Mouse (Mus musculus) MEL (cell line): ENCODE results near the gene Serpinf2. TPM values are rescaled to one million over a fixed set of nuclear protein-coding genes. Genes with fewer than 3 reads are reported as not detected.
A peak's percentile ranks its signal among the peaks of the same experiment; 100 is the strongest.
"Not testable (repeated sequence)": the region's sequence is repeated elsewhere in the genome, so short reads cannot be mapped to it uniquely, and the experiment has no call there.

Experiments
- DNase-seq: peaks from one replicate; pipeline ENCODE4 v3.0.0; 2011; ENCODE audit warnings: low read depth, low spot score
- H3K27ac ChIP-seq: 2 replicates; pipeline ENCODE4 v1.5.1; 2012; ENCODE audit warnings: low read depth, mild to moderate bottlenecking, control low read depth, low read length, moderate library complexity; ENCODE audit not compliant: control insufficient read depth
- H3K27me3 ChIP-seq, 2 experiments: fragments of 150-350 bp in 1 of 2; sonication (generic) in 1 of 2; 2 replicates each; pipeline ENCODE4 v1.6.1; 2012; ENCODE audit warnings: low read length in 2 of 2, mild to moderate bottlenecking in 2 of 2, improper control_type of control experiment in 1 of 2, moderate library complexity in 1 of 2; ENCODE audit not compliant: insufficient read depth in 2 of 2, control insufficient read depth in 1 of 2
- H3K36me3 ChIP-seq, 2 experiments: 2 replicates each; pipeline ENCODE4 v1.6.1; 2012 to 2014; ENCODE audit warnings: low read length in 2 of 2, improper control_type of control experiment in 1 of 2, inconsistent platforms in 1 of 2, mild to moderate bottlenecking in 1 of 2; ENCODE audit not compliant: insufficient read depth in 2 of 2, control insufficient read depth in 1 of 2
- H3K4me1 ChIP-seq, 2 experiments: fragments of 150-350 bp in 1 of 2; sonication (generic) in 1 of 2; 2 replicates each; pipeline ENCODE4 v1.6.1; 2012; ENCODE audit warnings: low read length in 2 of 2, improper control_type of control experiment in 1 of 2, mild to moderate bottlenecking in 1 of 2; ENCODE audit not compliant: insufficient read depth in 2 of 2, control insufficient read depth in 1 of 2
- H3K4me3 ChIP-seq, 2 experiments: fragments of 150-350 bp in 1 of 2; sonication (generic) in 1 of 2; 2 replicates each; pipeline ENCODE4 v1.5.1; 2012; ENCODE audit warnings: low read depth in 2 of 2, low read length in 2 of 2, mild to moderate bottlenecking in 2 of 2, moderate library complexity in 2 of 2, control low read depth in 1 of 2, improper control_type of control experiment in 1 of 2; ENCODE audit not compliant: control insufficient read depth in 1 of 2, insufficient read depth in 1 of 2
- H3K79me2 ChIP-seq: 2 replicates; pipeline ENCODE4 v1.6.1; 2012; ENCODE audit warnings: mild to moderate bottlenecking, low read length, moderate library complexity; ENCODE audit not compliant: control insufficient read depth, poor library complexity, insufficient read depth
- H3K9ac ChIP-seq: 2 replicates; pipeline ENCODE4 v1.6.1; 2012; ENCODE audit warnings: low read depth, mild to moderate bottlenecking, control low read depth, low read length, moderate library complexity; ENCODE audit not compliant: control insufficient read depth, poor library complexity, severe bottlenecking
- H3K9me3 ChIP-seq: fragments of 150-350 bp; sonication (generic); replicated peaks from 2 replicates; pipeline ENCODE4 v1.6.1; 2012; ENCODE audit warnings: mild to moderate bottlenecking, low read length, improper control_type of control experiment, moderate library complexity; ENCODE audit not compliant: insufficient read depth
- BHLHE40 ChIP-seq: IDR thresholded peaks from 2 replicates; pipeline ENCODE4 v1.6.1; 2012; ENCODE audit warnings: low read depth, mild to moderate bottlenecking, inconsistent platforms, low read length, improper control_type of control experiment, borderline replicate concordance
- CTCF ChIP-seq, 3 experiments: IDR thresholded peaks in 2 of 3; conservative IDR thresholded peaks in 1 of 3; 2 replicates each; pipeline ENCODE4 v1.5.1; 2011 to 2012; ENCODE audit warnings: low read length in 3 of 3, low read depth in 2 of 3, mild to moderate bottlenecking in 2 of 3, improper control_type of control experiment in 1 of 3, inconsistent platforms in 1 of 3, mixed read lengths in 1 of 3, moderate library complexity in 1 of 3; ENCODE audit not compliant: control insufficient read depth in 1 of 3, insufficient read depth in 1 of 3, poor library complexity in 1 of 3, severe bottlenecking in 1 of 3
- E2F4 ChIP-seq: IDR thresholded peaks from 2 replicates; pipeline ENCODE4 v1.6.1; 2011; ENCODE audit warnings: low read depth, low read length, improper control_type of control experiment, borderline replicate concordance
- ELF1 ChIP-seq: IDR thresholded peaks from 2 replicates; pipeline ENCODE4 v1.6.1; 2014; ENCODE audit warnings: low read depth, mild to moderate bottlenecking, inconsistent platforms, low read length, improper control_type of control experiment, moderate library complexity
- EP300 ChIP-seq, 2 experiments: IDR thresholded peaks; 2 replicates each; pipeline ENCODE4 v1.6.1; 2011; ENCODE audit warnings: improper control_type of control experiment in 2 of 2, low read length in 2 of 2, low read depth in 1 of 2, mild to moderate bottlenecking in 1 of 2
- ETS1 ChIP-seq: IDR thresholded peaks from 2 replicates; pipeline ENCODE4 v1.6.1; 2012; ENCODE audit warnings: low read depth, mild to moderate bottlenecking, inconsistent platforms, low read length, improper control_type of control experiment, moderate library complexity
- GATA1 ChIP-seq: IDR thresholded peaks from 2 replicates; pipeline ENCODE4 v1.6.1; 2011; ENCODE audit warnings: low read depth, low read length, improper control_type of control experiment
- HCFC1 ChIP-seq: IDR thresholded peaks from 2 replicates; pipeline ENCODE4 v1.6.1; 2012; ENCODE audit warnings: low read depth, mild to moderate bottlenecking, inconsistent platforms, low read length, improper control_type of control experiment, moderate library complexity
- MAX ChIP-seq: IDR thresholded peaks from 2 replicates; pipeline ENCODE4 v1.6.1; 2011; ENCODE audit warnings: low read length, improper control_type of control experiment
- MAZ ChIP-seq: IDR thresholded peaks from 2 replicates; pipeline ENCODE4 v1.6.1; 2012; ENCODE audit warnings: low read depth, mild to moderate bottlenecking, inconsistent platforms, low read length, improper control_type of control experiment
- MXI1 ChIP-seq: IDR thresholded peaks from 2 replicates; pipeline ENCODE4 v1.6.1; 2011; ENCODE audit warnings: mild to moderate bottlenecking, low read depth, low read length, improper control_type of control experiment
- MYB ChIP-seq: IDR thresholded peaks from 2 replicates; pipeline ENCODE4 v1.6.1; 2011; ENCODE audit warnings: mild to moderate bottlenecking, low read depth, low read length, improper control_type of control experiment
- NELFE ChIP-seq: IDR thresholded peaks from 2 replicates; pipeline ENCODE4 v1.6.1; 2011; ENCODE audit warnings: low read depth, low read length, improper control_type of control experiment
- POLR2AphosphoS5 ChIP-seq: IDR thresholded peaks from 2 replicates; pipeline ENCODE4 v1.6.1; 2012; ENCODE audit warnings: low read depth, borderline replicate concordance, mild to moderate bottlenecking, inconsistent platforms, low read length, moderate library complexity, mixed read lengths
- RAD21 ChIP-seq: IDR thresholded peaks from 2 replicates; pipeline ENCODE4 v1.6.1; 2011; ENCODE audit warnings: mild to moderate bottlenecking, low read depth, low read length, improper control_type of control experiment
- RCOR1 ChIP-seq: IDR thresholded peaks from 2 replicates; pipeline ENCODE4 v1.6.1; 2012; ENCODE audit warnings: low read depth, mild to moderate bottlenecking, inconsistent platforms, low read length, improper control_type of control experiment
- SIN3A ChIP-seq: IDR thresholded peaks from 2 replicates; pipeline ENCODE4 v1.6.1; 2012; ENCODE audit warnings: low read length, improper control_type of control experiment, inconsistent platforms
- TBP ChIP-seq: IDR thresholded peaks from 2 replicates; pipeline ENCODE4 v1.8.0; 2011; ENCODE audit warnings: low read depth, low read length, improper control_type of control experiment
- USF1 ChIP-seq: IDR thresholded peaks from 2 replicates; pipeline ENCODE4 v1.6.1; 2014; ENCODE audit warnings: low read depth, mild to moderate bottlenecking, inconsistent platforms, low read length, improper control_type of control experiment, moderate library complexity
- USF2 ChIP-seq, 2 experiments: IDR thresholded peaks; 2 replicates each; pipeline ENCODE4 v1.6.1; 2011 to 2012; ENCODE audit warnings: improper control_type of control experiment in 2 of 2, low read length in 2 of 2, borderline replicate concordance in 1 of 2, inconsistent platforms in 1 of 2, low read depth in 1 of 2, mild to moderate bottlenecking in 1 of 2; ENCODE audit not compliant: insufficient read depth in 1 of 2
- ZC3H11A ChIP-seq: IDR thresholded peaks from 2 replicates; pipeline ENCODE4 v1.6.1; 2012; ENCODE audit warnings: low read depth, mild to moderate bottlenecking, inconsistent platforms, low read length, improper control_type of control experiment
- ZKSCAN1 ChIP-seq: IDR thresholded peaks from 2 replicates; pipeline ENCODE4 v1.6.1; 2012; ENCODE audit warnings: low read depth, mild to moderate bottlenecking, inconsistent platforms, low read length, improper control_type of control experiment, moderate library complexity
- polyA plus RNA-seq, 2 experiments: library from polyadenylated mRNA; stranded (reverse) in 1 of 2; unstranded in 1 of 2; fragments of >175 nt in 1 of 2; fragments of >200 nt in 1 of 2; gene quantifications; 2 replicates each; pipeline versions ENCODE4 v1.2.1 to v1.2.4; 2012; ENCODE audit warnings: low replicate concordance in 2 of 2, low read depth in 1 of 2; ENCODE audit not compliant: insufficient read length in 2 of 2, insufficient read depth in 1 of 2, missing spikeins in 1 of 2
- total RNA-seq: library from RNA; depleted of rRNA; stranded (reverse); fragments of 300-350 nt; gene quantifications from 2 replicates; pipeline ENCODE4 v1.2.3, GENCODE M21; 2012

Serpinf2 gene
- total and polyA plus RNA-seq, 3 experiments: 0.07 TPM; not detected in 2

GRCm38 (mm10) chr11:75455971-75456370 lies 16.6 kb upstream of the Serpinf2 start:
- H3K36me3 ChIP-seq: peaks cover 0 to 29% of the 10 kb centered on the region in 2 experiments; a peak in 2 of 4 replicates
- not testable (repeated sequence) for H3K9me3 ChIP-seq, H3K4me3 ChIP-seq, H3K27me3 ChIP-seq, H3K27ac ChIP-seq, H3K9ac ChIP-seq, DNase-seq, H3K79me2 ChIP-seq
- TF ChIP-seq TBP: 0 out of 2 replicates have a peak, but pooled peaks have one; percentile 54
- H3K4me1 ChIP-seq: peaks cover 14 to 42% of the 10 kb centered on the region in 2 experiments

DNA sequence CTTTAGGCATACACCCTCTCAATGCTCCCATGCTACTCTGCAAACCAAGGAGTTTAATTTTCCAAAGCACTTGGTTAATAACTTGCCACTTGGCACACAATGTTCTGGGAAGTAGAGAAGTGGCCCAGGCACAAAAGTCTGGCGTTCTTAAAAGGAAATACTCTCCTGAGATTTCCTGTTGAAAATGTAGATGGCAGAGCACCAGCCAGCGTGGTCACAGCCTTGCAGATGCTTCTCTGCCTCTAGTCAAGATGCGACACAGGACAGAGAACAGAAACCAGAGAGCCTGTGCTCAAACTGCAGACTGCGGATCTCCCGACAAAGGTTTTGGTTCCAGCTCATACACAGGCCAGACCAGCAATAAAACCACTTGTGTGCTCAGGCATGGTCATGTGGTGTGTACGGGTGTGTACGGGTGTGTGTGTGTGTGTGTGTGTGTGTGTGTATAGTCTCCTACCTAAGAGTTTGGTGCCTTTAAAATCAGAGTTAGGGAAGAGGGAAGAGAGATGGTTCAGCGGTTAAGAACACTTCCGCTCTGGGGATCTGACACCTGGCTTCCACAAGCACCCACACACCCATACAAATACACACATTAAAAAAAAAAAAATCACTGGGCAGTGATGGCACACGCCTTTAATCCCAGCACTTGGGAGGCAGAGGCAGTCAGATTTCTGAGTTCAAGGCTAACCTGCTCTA lies 15.8 kb upstream of the Serpinf2 start:
- Histone ChIP-seq H3K9ac (peak overlapping the region; percentile 63), H3K4me3 (peak overlapping the region; percentile 32 to 39), H3K4me1 (peaks cover 14 to 50% of the 10 kb centered on the region in 2 experiments), H3K27ac (peak overlapping the region; percentile 20), H3K36me3 (peaks cover 0 to 34% of the 10 kb centered on the region in 2 experiments; a peak in 2 of 4 replicates), H3K9me3 (no peaks in the 10 kb centered on the region), H3K27me3 (no peaks in the 10 kb centered on the region), H3K79me2 (no peaks in the 10 kb centered on the region; the same call in 1 of the 2 replicates)
- no peak for TF ChIP-seq GATA1
- TF ChIP-seq RCOR1: no peak
- no peak for TF ChIP-seq E2F4
- no peak for DNase-seq

DNA sequence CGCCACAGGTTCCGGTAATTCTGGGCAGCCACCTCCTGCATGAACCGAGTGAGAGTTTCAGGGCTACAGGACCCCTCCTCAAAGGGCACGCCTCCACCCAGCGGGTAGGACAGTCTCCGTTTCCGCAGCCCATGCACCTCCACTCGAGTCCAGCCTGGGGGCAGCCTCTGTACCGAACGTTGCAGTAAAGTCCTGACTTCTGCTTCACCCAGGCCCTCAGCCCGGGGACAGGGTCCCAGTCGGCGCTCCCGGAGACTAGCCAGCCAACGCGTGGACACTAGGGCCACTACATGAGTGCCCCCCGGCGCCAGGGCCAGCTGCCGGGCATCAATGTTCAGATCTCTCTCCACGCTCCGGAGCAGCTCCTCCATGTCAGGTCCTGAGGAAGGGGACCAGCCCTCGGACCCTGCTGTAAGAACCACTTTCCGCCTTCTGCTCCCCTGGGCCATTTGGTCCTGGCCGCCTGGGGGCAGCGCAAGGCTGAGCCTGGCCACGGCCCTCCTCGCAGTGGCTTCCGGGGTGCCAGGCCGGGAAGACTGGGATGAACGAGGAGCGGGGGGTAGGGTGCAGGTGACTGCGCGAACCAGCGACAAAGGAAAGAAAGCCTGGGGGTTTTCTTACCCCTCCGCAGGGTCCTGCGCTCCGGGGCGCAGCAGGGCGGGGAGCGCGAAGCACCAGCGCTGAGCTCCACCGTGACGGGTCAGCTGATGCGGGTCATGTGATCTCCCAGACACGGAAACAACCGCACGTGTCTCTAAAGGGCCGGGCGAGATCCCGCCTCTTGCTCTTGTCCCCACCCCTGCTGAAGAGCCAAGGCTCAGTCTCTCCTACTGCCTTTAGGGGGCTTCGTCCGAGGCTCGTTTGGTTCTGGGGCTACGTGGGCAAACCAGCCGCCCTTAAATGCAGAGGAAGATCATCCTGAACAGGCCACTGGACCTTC lies 14.9 kb upstream of the Serpinf2 start, which contains the start of gene Wdr81:
Gene Wdr81 (minus strand): TSS at position 727 of the 940 bp plus-strand sequence.
- Histone ChIP-seq H3K36me3 (peaks cover 0 to 38% of the 10 kb centered on the region in 2 experiments; a peak in 2 of 4 replicates), H3K79me2 (no peaks in the 10 kb centered on the region; the same call in 1 of the 2 replicates), H3K9me3 (no peaks in the 10 kb centered on the region), H3K4me3 (peak within 1 kb of the TSS; percentile 32 to 55), H3K4me1 (peaks cover 20 to 53% of the 10 kb centered on the region in 2 experiments), H3K27me3 (no peaks in the 10 kb centered on the region), H3K27ac (peak within 1 kb of the TSS; percentile 20), H3K9ac (peak within 1 kb of the TSS; percentile 72)
- peak; percentile 97 for DNase-seq
- TF ChIP-seq ZC3H11A: no peak
- TF ChIP-seq MYB: no peak
- TF ChIP-seq MAZ: 0 out of 2 replicates have a peak, but pooled peaks have one; percentile 31
- no peak for TF ChIP-seq ZKSCAN1
- no peak for TF ChIP-seq POLR2AphosphoS5
- peak; percentile 99 for TF ChIP-seq MXI1
- TF ChIP-seq NELFE: peak; percentile 59
- TF ChIP-seq SIN3A: peak; percentile 100
- peak; percentile 96 for TF ChIP-seq BHLHE40
- TF ChIP-seq USF1: peak; percentile 99
- peak; percentile 98 to 100 for TF ChIP-seq USF2 (IDR thresholded peaks at IDR 0.05; ENCODE audit: borderline replicate concordance in 1 of 2, insufficient read depth in 1 of 2, low read depth in 1 of 2, low read length in 2 of 2)
- peak; percentile 91 for TF ChIP-seq ELF1
- TF ChIP-seq ETS1: peak; percentile 88
- TF ChIP-seq EP300 (IDR thresholded peaks at IDR 0.05; ENCODE audit: low read depth in 1 of 2, low read length in 2 of 2): peak in 1 of 2 experiments; percentile 30; a peak in 2 of 4 replicates
- TF ChIP-seq MAX: peak; percentile 100
- peak; percentile 82 for TF ChIP-seq HCFC1
- peak; percentile 13 for TF ChIP-seq RAD21
- peak in 2 of 3 experiments; percentile 39 to 66; a peak in 4 of 6 replicates for TF ChIP-seq CTCF (IDR thresholded peaks at IDR 0.05 in 2 of 3, conservative IDR thresholded peaks at IDR 0.05 in 1 of 3; ENCODE audit: control insufficient read depth in 1 of 3, insufficient read depth in 1 of 3, low read depth in 2 of 3, low read length in 3 of 3, poor library complexity in 1 of 3, severe bottlenecking in 1 of 3)
